21 mouse cellular contexts compared by ENCODE assay signal in the genomic region with DNA sequence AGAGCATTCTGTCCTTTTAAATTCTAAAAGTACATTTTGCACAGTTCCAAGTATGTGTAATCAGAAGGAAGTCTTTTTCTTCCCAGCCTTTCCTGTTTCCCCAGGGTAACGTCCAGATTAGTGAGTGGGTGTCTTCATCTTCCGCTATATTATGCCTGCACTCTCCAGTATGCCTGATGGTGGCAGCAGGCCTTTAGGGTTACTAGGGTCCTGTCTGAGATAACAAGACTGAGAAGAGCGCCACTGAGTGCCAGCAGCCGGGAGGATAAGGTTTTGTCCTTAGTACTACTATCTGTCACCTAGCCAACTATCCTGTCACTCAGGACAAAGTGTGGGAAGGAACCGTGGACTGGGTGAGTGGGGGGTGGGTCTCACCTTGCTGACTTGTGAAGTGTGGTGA. TPM values are rescaled to one million over a fixed set of nuclear protein-coding genes. Genes with fewer than 3 reads are reported as not detected.
DNase-seq lines count a peak whose midpoint lies in the region; ATAC-seq and TF ChIP-seq lines count a peak whose summit lies in the region.
"Had no signal": no experiment of that assay in that cellular context is flagged by ENCODE, and none has a peak within 500 bp of the region (broad histone marks: within the 10 kb centered on the region; RNA-seq: fewer than 3 reads in every experiment).

No protein-coding gene starts in this region.

- 0 out of 2 replicates have a peak, but pooled peaks have one; percentile 8 for TF ChIP-seq CTCF in lung, postnatal 0 days (IDR thresholded peaks at IDR 0.05)
- TF ChIP-seq CTCF in stomach, postnatal 0 days (IDR thresholded peaks at IDR 0.05; ENCODE audit: low read depth), result peak; percentile 19; the same call in 1 of the 2 replicates

- 0 out of 2 replicates have a peak, but pooled peaks have one; percentile 28 for ATAC-seq in heart, embryonic 16.5 days (replicated peaks; ENCODE audit: extremely low read depth, insufficient read depth, low FRiP score)
- ATAC-seq in lung, postnatal 0 days, result no peak
- peak; percentile 44 for ATAC-seq in liver, embryonic 12.5 days
- ATAC-seq in stomach, postnatal 0 days (ENCODE audit: low FRiP score, low TSS enrichment), result no peak

- no peak overlapping the region for H3K27ac ChIP-seq in heart, embryonic 16.5 days (ENCODE audit: low read length)
- no peak overlapping the region for H3K27ac ChIP-seq in lung, postnatal 0 days (ENCODE audit: low read length)
- no peak overlapping the region for H3K27ac ChIP-seq in liver, embryonic 12.5 days
- H3K27ac ChIP-seq in stomach, postnatal 0 days (replicated peaks), result no peak overlapping the region
- H3K27ac ChIP-seq: forebrain, embryonic 10.5 days; hindbrain, embryonic 15.5 days; layer of hippocampus, adult 2 months; limb, embryonic 15.5 days; neural tube, embryonic 12.5 days had no signal

- no peaks in the 10 kb centered on the region for H3K9me3 ChIP-seq in heart, embryonic 16.5 days (replicated peaks; ENCODE audit: control insufficient read depth, low read length)
- no peaks in the 10 kb centered on the region for H3K9me3 ChIP-seq in lung, postnatal 0 days (ENCODE audit: low read length)
- no peaks in the 10 kb centered on the region for H3K9me3 ChIP-seq in liver, embryonic 12.5 days (replicated peaks)
- no peaks in the 10 kb centered on the region for H3K9me3 ChIP-seq in stomach, postnatal 0 days (ENCODE audit: control insufficient read depth, low read length)
- H3K9me3 ChIP-seq: forebrain, embryonic 10.5 days; hindbrain, embryonic 15.5 days; limb, embryonic 15.5 days; neural tube, embryonic 12.5 days had no signal

- H3K4me3 ChIP-seq in heart, embryonic 16.5 days (ENCODE audit: low read length), result no peak overlapping the region
- H3K4me3 ChIP-seq in lung, postnatal 0 days (ENCODE audit: low read depth, low read length), result no peak overlapping the region
- H3K4me3 ChIP-seq in liver, embryonic 12.5 days, result no peak overlapping the region
- H3K4me3 ChIP-seq in stomach, postnatal 0 days (ENCODE audit: low read depth, low read length), result no peak overlapping the region
- H3K4me3 ChIP-seq: forebrain, embryonic 10.5 days; hindbrain, embryonic 15.5 days; layer of hippocampus, adult 2 months; limb, embryonic 15.5 days; neural tube, embryonic 12.5 days had no signal

- H3K4me1 ChIP-seq in heart, embryonic 16.5 days (ENCODE audit: control insufficient read depth, insufficient read depth, low read length), result no peaks in the 10 kb centered on the region
- no peaks in the 10 kb centered on the region for H3K4me1 ChIP-seq in lung, postnatal 0 days (ENCODE audit: insufficient read depth, low read depth, low read length)
- no peaks in the 10 kb centered on the region for H3K4me1 ChIP-seq in liver, embryonic 12.5 days
- H3K4me1 ChIP-seq in stomach, postnatal 0 days (replicated peaks; ENCODE audit: control insufficient read depth, insufficient read depth), result no peaks in the 10 kb centered on the region
- H3K4me1 ChIP-seq: forebrain, embryonic 10.5 days; hindbrain, embryonic 15.5 days; limb, embryonic 15.5 days; neural tube, embryonic 12.5 days had no signal

- peaks cover 53% of the 10 kb centered on the region for H3K36me3 ChIP-seq in heart, embryonic 16.5 days (ENCODE audit: control insufficient read depth, insufficient read depth)
- peaks cover 59% of the 10 kb centered on the region for H3K36me3 ChIP-seq in lung, postnatal 0 days (ENCODE audit: insufficient read depth, low read length)
- H3K36me3 ChIP-seq in liver, embryonic 12.5 days, result peaks cover 95% of the 10 kb centered on the region
- peaks cover 29% of the 10 kb centered on the region; the same call in 1 of the 2 replicates for H3K36me3 ChIP-seq in stomach, postnatal 0 days (ENCODE audit: control insufficient read depth, insufficient read depth, low read length)

- intact Hi-C loops in heart, postnatal 14 days (cut with DNase I), result no loop called here

- no peak for DNase-seq in heart, postnatal 14 days
- DNase-seq in lung, postnatal 0 days (ENCODE audit: low spot score), result no peak
- DNase-seq in lung, postnatal 10 days, result no peak
- DNase-seq in stomach, postnatal 0 days (ENCODE audit: low spot score), result no peak
- DNase-seq in frontal cortex, postnatal 14 days (ENCODE audit: low spot score in 2 of 2), result no peak
- DNase-seq: adrenal gland, postnatal 36 days; cerebellum, adult 11-12 months; cerebellum, postnatal 14 days; gastrocnemius, postnatal 14 days; kidney, adult 2 months; kidney, postnatal 14 days; right cerebral cortex, adult 18-20 months; thymus, postnatal 36 days had no signal

- 45% methylated on average over 5 of the region's 5 CpGs for WGBS in heart, embryonic 16.5 days
- 59% methylated on average over 5 of the region's 5 CpGs for WGBS in lung, postnatal 0 days
- 50% methylated on average over 5 of the region's 5 CpGs for WGBS in liver, embryonic 12.5 days (ENCODE audit: insufficient replicate concordance)
- 73% methylated on average over 5 of the region's 5 CpGs for WGBS in stomach, postnatal 0 days

- no peak for TF ChIP-seq EP300 in lung, postnatal 0 days (IDR thresholded peaks at IDR 0.05)
- TF ChIP-seq EP300 in stomach, postnatal 0 days (optimal IDR thresholded peaks at IDR 0.05), result no peak

- H3K4me2 ChIP-seq in heart, embryonic 16.5 days (ENCODE audit: low read depth, low read length), result no peak overlapping the region
- no peak overlapping the region for H3K4me2 ChIP-seq in lung, postnatal 0 days (replicated peaks; ENCODE audit: low read depth, low read length)
- no peak overlapping the region for H3K4me2 ChIP-seq in liver, embryonic 12.5 days
- no peak overlapping the region for H3K4me2 ChIP-seq in stomach, postnatal 0 days (replicated peaks; ENCODE audit: low read depth)
- H3K4me2 ChIP-seq: hindbrain, embryonic 15.5 days; limb, embryonic 15.5 days; neural tube, embryonic 12.5 days had no signal

- H3K9ac ChIP-seq in heart, embryonic 16.5 days (ENCODE audit: low read length), result no peak overlapping the region
- no peak overlapping the region for H3K9ac ChIP-seq in lung, postnatal 0 days (replicated peaks; ENCODE audit: low read depth)
- H3K9ac ChIP-seq in liver, embryonic 12.5 days, result no peak overlapping the region
- H3K9ac ChIP-seq in stomach, postnatal 0 days (ENCODE audit: low read length), result no peak overlapping the region
- H3K9ac ChIP-seq: hindbrain, embryonic 15.5 days; limb, embryonic 15.5 days; neural tube, embryonic 12.5 days had no signal

- H3K27me3 ChIP-seq in heart, embryonic 16.5 days (ENCODE audit: control insufficient read depth, insufficient read depth, low read length), result no peaks in the 10 kb centered on the region
- H3K27me3 ChIP-seq in lung, postnatal 0 days (replicated peaks; ENCODE audit: insufficient read depth, low read length), result no peaks in the 10 kb centered on the region
- H3K27me3 ChIP-seq in liver, embryonic 12.5 days (replicated peaks), result no peaks in the 10 kb centered on the region
- no peaks in the 10 kb centered on the region for H3K27me3 ChIP-seq in stomach, postnatal 0 days (ENCODE audit: control insufficient read depth, insufficient read depth, low read length)
- H3K27me3 ChIP-seq: CH12.LX; hindbrain, embryonic 15.5 days; limb, embryonic 15.5 days; neural tube, embryonic 12.5 days had no signal

RNA-seq across cellular contexts. Expression of gene Pdcd2, which starts 9.3 kb away (rescaled TPM):
- polyA plus RNA-seq in heart, embryonic 16.5 days (2015; fragmentation: Nextera tagmentation; extraction: Ambion mirVana), result 23.8 and 35.1 TPM in 2 replicates
- total RNA-seq in heart, postnatal 14 days (2021), result 10 to 100 TPM; 12.1 to 14.6 TPM
- polyA plus RNA-seq in lung, postnatal 0 days (2015; fragmentation: Nextera tagmentation; extraction: Ambion mirVana), result 26.5 and 29.0 TPM in 2 replicates
- polyA plus RNA-seq in liver, embryonic 12.5 days (2016; fragmentation: Nextera tagmentation; extraction: Ambion mirVana), result 39.2 and 39.8 TPM in 2 replicates
- polyA plus RNA-seq in stomach, postnatal 0 days (2015; fragmentation: Nextera tagmentation; extraction: Ambion mirVana), result 36.3 and 36.8 TPM in 2 replicates

RNA-seq across cellular contexts. Expression of gene Tbp, which starts 18.1 kb away (rescaled TPM):
- polyA plus RNA-seq in heart, embryonic 16.5 days (2015; fragmentation: Nextera tagmentation; extraction: Ambion mirVana), result 25.2 and 27.3 TPM in 2 replicates
- total RNA-seq in heart, postnatal 14 days (2021), result 10 to 100 TPM; 12.3 to 14.5 TPM
- polyA plus RNA-seq in lung, postnatal 0 days (2015; fragmentation: Nextera tagmentation; extraction: Ambion mirVana), result 29.4 and 29.9 TPM in 2 replicates
- 27.6 and 28.2 TPM in 2 replicates for polyA plus RNA-seq in liver, embryonic 12.5 days (2016; fragmentation: Nextera tagmentation; extraction: Ambion mirVana)
- 19.0 and 20.5 TPM in 2 replicates for polyA plus RNA-seq in stomach, postnatal 0 days (2015; fragmentation: Nextera tagmentation; extraction: Ambion mirVana)

RNA-seq across cellular contexts. Expression of gene Psmb1, which starts 18.2 kb away (rescaled TPM):
- 180 and 200 TPM in 2 replicates for polyA plus RNA-seq in heart, embryonic 16.5 days (2015; fragmentation: Nextera tagmentation; extraction: Ambion mirVana)
- 100 to 1,000 TPM; 120 to 125 TPM for total RNA-seq in heart, postnatal 14 days (2021)
- 201 and 214 TPM in 2 replicates for polyA plus RNA-seq in lung, postnatal 0 days (2015; fragmentation: Nextera tagmentation; extraction: Ambion mirVana)
- polyA plus RNA-seq in liver, embryonic 12.5 days (2016; fragmentation: Nextera tagmentation; extraction: Ambion mirVana), result 175 and 181 TPM in 2 replicates
- polyA plus RNA-seq in stomach, postnatal 0 days (2015; fragmentation: Nextera tagmentation; extraction: Ambion mirVana), result 221 and 222 TPM in 2 replicates

RNA-seq across cellular contexts. Expression of gene Prdm9, which starts 46.4 kb away (rescaled TPM):
- 1.7 and 2.0 TPM in 2 replicates for polyA plus RNA-seq in heart, embryonic 16.5 days (2015; fragmentation: Nextera tagmentation; extraction: Ambion mirVana)
- total RNA-seq in heart, postnatal 14 days (2021), result 1 to 10 TPM; 2.8 to 3.0 TPM
- polyA plus RNA-seq in lung, postnatal 0 days (2015; fragmentation: Nextera tagmentation; extraction: Ambion mirVana), result 1.3 and 1.5 TPM in 2 replicates
- 0.80 and 0.83 TPM in 2 replicates for polyA plus RNA-seq in liver, embryonic 12.5 days (2016; fragmentation: Nextera tagmentation; extraction: Ambion mirVana)
- polyA plus RNA-seq in stomach, postnatal 0 days (2015; fragmentation: Nextera tagmentation; extraction: Ambion mirVana), result 1.6 and 2.2 TPM in 2 replicates

Comparison
In these comparisons a context has a peak if more than half of its experiments do, and no peak if none do; other contexts are left out.
1. ATAC-seq: peak in heart, embryonic 16.5 days (single experiment) and liver, embryonic 12.5 days (single experiment); none in lung, postnatal 0 days (single experiment) and stomach, postnatal 0 days (single experiment).